Mouse (Mus musculus) stomach, postnatal 0 days (tissue): ENCODE results near the gene 2310022A10Rik.

ENCODE experiments used
- CTCF ChIP-seq: IDR thresholded peaks from 2 replicates; pipeline ENCODE4 v1.5.1; 2016; ENCODE audit warnings: antibody characterized with exemption, low read depth, mild to moderate bottlenecking, moderate library complexity
- EP300 ChIP-seq: optimal IDR thresholded peaks from 2 replicates; pipeline ENCODE3; 2016; ENCODE audit warnings: antibody characterized with exemption

GRCm38 (mm10) chr7:27522967-27523366, 30.1 kb upstream of the 2310022A10Rik start, which contains the start of gene Hipk4:
- TF ChIP-seq EP300 (no peak), CTCF (no peak)
